In genomic region chr2:35557911-35558825, GRCm38 (mm10) we compare ENCODE assay signal across 8 mouse cellular contexts. TPM values are rescaled to one million over a fixed set of nuclear protein-coding genes. Genes with fewer than 3 reads are reported as not detected.
DNase-seq lines count a peak whose midpoint lies in the region; ATAC-seq and TF ChIP-seq lines count a peak whose summit lies in the region.

Gene Dab2ip, plus strand, starts transcription at chr2:35558266.

- no peaks in the 10 kb centered on the region for H3K27me3 ChIP-seq in lung, embryonic 14.5 days (ENCODE audit: insufficient read depth, low read length)
- no peaks in the 10 kb centered on the region for H3K27me3 ChIP-seq in hindbrain, embryonic 14.5 days (ENCODE audit: control insufficient read depth, insufficient read depth, low read length)

- H3K9ac ChIP-seq in lung, embryonic 14.5 days: peak within 1 kb of the TSS; percentile 21; the same call in 1 of the 2 replicates
- no peak within 1 kb of the TSS for H3K9ac ChIP-seq in hindbrain, embryonic 14.5 days

- H3K36me3 ChIP-seq in lung, embryonic 14.5 days (ENCODE audit: insufficient read depth): no peaks in the 10 kb centered on the region
- no peaks in the 10 kb centered on the region for H3K36me3 ChIP-seq in hindbrain, embryonic 14.5 days (replicated peaks; ENCODE audit: control insufficient read depth, insufficient read depth)

- no peaks in the 10 kb centered on the region for H3K9me3 ChIP-seq in lung, embryonic 14.5 days (ENCODE audit: low read depth, low read length)
- no peaks in the 10 kb centered on the region for H3K9me3 ChIP-seq in hindbrain, embryonic 14.5 days (ENCODE audit: control insufficient read depth, low read length)

- peak within 1 kb of the TSS; percentile 43; the same call in 1 of the 2 replicates for H3K27ac ChIP-seq in lung, embryonic 14.5 days (ENCODE audit: low read depth)
- no peak within 1 kb of the TSS for H3K27ac ChIP-seq in hindbrain, embryonic 14.5 days

- TF ChIP-seq CTCF in lung, embryonic 14.5 days (IDR thresholded peaks at IDR 0.05; ENCODE audit: low read depth): no peak

- intact Hi-C loops in left cerebral cortex, postnatal 4 days (cut with DNase I): no loop called here

- ATAC-seq in lung, embryonic 14.5 days (ENCODE audit: insufficient read depth): no peak
- ATAC-seq in hindbrain, embryonic 14.5 days (ENCODE audit: low FRiP score): no peak

- no peak within 1 kb of the TSS for H3K4me3 ChIP-seq in lung, embryonic 14.5 days (ENCODE audit: low read depth, low read length)
- H3K4me3 ChIP-seq in hindbrain, embryonic 14.5 days (replicated peaks; ENCODE audit: low read length): no peak within 1 kb of the TSS

- WGBS in lung, embryonic 14.5 days: 53% methylated on average over 29 of the region's 29 CpGs
- WGBS in hindbrain, embryonic 14.5 days: 57% methylated on average over 29 of the region's 29 CpGs

- H3K4me2 ChIP-seq in lung, embryonic 14.5 days: peak within 1 kb of the TSS; percentile 13; the same call in 1 of the 2 replicates
- H3K4me2 ChIP-seq in hindbrain, embryonic 14.5 days (replicated peaks): no peak within 1 kb of the TSS

- 0 out of 2 replicates have a peak, but pooled peaks cover 4% of the 10 kb centered on the region for H3K4me1 ChIP-seq in lung, embryonic 14.5 days (ENCODE audit: insufficient read depth)
- peaks cover 17% of the 10 kb centered on the region for H3K4me1 ChIP-seq in hindbrain, embryonic 14.5 days (replicated peaks; ENCODE audit: control insufficient read depth, insufficient read depth, low read length)

- peak; percentile 15 for DNase-seq in lung, embryonic 14.5 days
- DNase-seq in lung, postnatal 25 days (ENCODE audit: low spot score): no peak
- DNase-seq in cerebellum, adult 9-10 months: peak; percentile 67
- DNase-seq in gastrocnemius, adult 8-10 months (ENCODE audit: low spot score in 2 of 2): peak; percentile 65 to 71
- no peak for DNase-seq in hindbrain, embryonic 14.5 days (ENCODE audit: low spot score)
- peak; percentile 20 for DNase-seq in left cerebral cortex, postnatal 4 days
- peak; percentile 77 to 83 for DNase-seq in right cerebral cortex, postnatal 36 days (ENCODE audit: low spot score in 2 of 2)
- DNase-seq in spleen, postnatal 14 days (ENCODE audit: low spot score in 2 of 2): no peak

RNA-seq across cellular contexts. Expression of gene Dab2ip, which starts in this region (rescaled TPM):
- 51.7 and 61.4 TPM in 2 replicates for polyA plus RNA-seq in lung, embryonic 14.5 days (2014; fragmentation: Nextera tagmentation; extraction: Ambion mirVana)
- 10 to 100 TPM; 38.2 to 71.8 (median 40.3) TPM for total RNA-seq in gastrocnemius, adult 8-10 months (2022)
- 48.4 and 52.2 TPM in 2 replicates for polyA plus RNA-seq in hindbrain, embryonic 14.5 days (2014; fragmentation: Nextera tagmentation; extraction: Ambion mirVana)
- total RNA-seq in left cerebral cortex, postnatal 4 days (2021): 100 to 1,000 TPM; 125 to 135 TPM

Comparison
In these comparisons a context has a peak if more than half of its experiments do, and no peak if none do; other contexts are left out.
1. DNase-seq: peak in lung, embryonic 14.5 days (single experiment), cerebellum, adult 9-10 months (single experiment), gastrocnemius, adult 8-10 months (2 of 2), left cerebral cortex, postnatal 4 days (single experiment) and right cerebral cortex, postnatal 36 days (2 of 2); none in lung, postnatal 25 days (single experiment), hindbrain, embryonic 14.5 days (single experiment) and spleen, postnatal 14 days (0 of 2).